ENCODE assay signal across 8 mouse cellular contexts in genomic region chr11:54862621-54863520, GRCm38 (mm10). TPM values are rescaled to one million over a fixed set of nuclear protein-coding genes. Genes with fewer than 3 reads are reported as not detected.
DNase-seq lines count a peak whose midpoint lies in the region; ATAC-seq and TF ChIP-seq lines count a peak whose summit lies in the region.

No protein-coding gene starts in this region.

- H3K27me3 ChIP-seq in heart, adult 2 months (ENCODE audit: control insufficient read depth, insufficient read depth, low read length) = no peaks in the 10 kb centered on the region
- no peaks in the 10 kb centered on the region for H3K27me3 ChIP-seq in heart, embryonic 11.5 days (ENCODE audit: control insufficient read depth, insufficient read depth, low read length)
- no peaks in the 10 kb centered on the region for H3K27me3 ChIP-seq in CH12.LX (replicated peaks)

- intact Hi-C loops in heart, adult 2 months (cut with DNase I) = loop anchor here (5.0 kb wide), 1 partner anchor 341 kb away; the partner anchor contains the start of gene Rapgef6
- intact Hi-C loops in gastrocnemius, postnatal 14 days (cut with DNase I; ENCODE audit: low total_unique reads) = loop anchor here (5.0 kb wide), 1 partner anchor 161 kb away; no protein-coding TSS in a partner anchor

- 31% methylated on average over 10 of the region's 10 CpGs for WGBS in heart, adult 2 months
- WGBS in heart, embryonic 11.5 days (ENCODE audit: insufficient replicate concordance) = 46% methylated on average over 10 of the region's 10 CpGs

- TF ChIP-seq RAD21 in CH12.LX (IDR thresholded peaks at IDR 0.05; ENCODE audit: low read depth, low read length) = peak; percentile 97

- DNase-seq in heart, adult 2 months = peak in 1 of 2 experiments; percentile 68
- peak; percentile 58 for DNase-seq in CH12.LX (ENCODE audit: extremely low read depth)
- peak; percentile 89 for DNase-seq in brain, adult 2 months (ENCODE audit: low read depth, low spot score)
- peak; percentile 35 for DNase-seq in gastrocnemius, postnatal 14 days
- peak; percentile 68 to 72 for DNase-seq in layer of hippocampus, postnatal 14 days (ENCODE audit: low spot score in 2 of 2)
- DNase-seq in mesoderm, embryonic 11.5 days (ENCODE audit: low read depth, low spot score) = peak; percentile 71

- no peak overlapping the region for H3K27ac ChIP-seq in heart, adult 2 months
- H3K27ac ChIP-seq in heart, embryonic 11.5 days (ENCODE audit: low read depth, low read length) = no peak overlapping the region
- no peak overlapping the region for H3K27ac ChIP-seq in CH12.LX (ENCODE audit: insufficient read depth, low read depth)

- no peak overlapping the region for H3K4me2 ChIP-seq in heart, embryonic 11.5 days
- H3K4me2 ChIP-seq in CH12.LX (ENCODE audit: insufficient read depth, low read depth, poor library complexity, severe bottlenecking) = no peak overlapping the region

- H3K9ac ChIP-seq in heart, adult 2 months (ENCODE audit: low read depth, low read length) = no peak overlapping the region
- H3K9ac ChIP-seq in heart, embryonic 11.5 days (ENCODE audit: low read depth, low read length) = no peak overlapping the region
- no peak overlapping the region; the same call in 1 of the 2 replicates for H3K9ac ChIP-seq in CH12.LX (ENCODE audit: insufficient read depth, low read depth)

- peaks cover 1% of the 10 kb centered on the region; the same call in 1 of the 2 replicates for H3K4me1 ChIP-seq in heart, adult 2 months (ENCODE audit: control insufficient read depth, insufficient read depth, low read length)
- peaks cover 6% of the 10 kb centered on the region for H3K4me1 ChIP-seq in heart, embryonic 11.5 days (ENCODE audit: control insufficient read depth, insufficient read depth, low read length)
- peaks cover 0 to 41% of the 10 kb centered on the region in 2 experiments; a peak in 2 of 4 replicates for H3K4me1 ChIP-seq in CH12.LX (ENCODE audit: control insufficient read depth in 1 of 2, insufficient read depth in 2 of 2)

- in situ Hi-C loops in CH12.LX (cut with MboI; ENCODE audit: low pct_ligation_motif_present, low pct_unique_long_range_greater_than_20kb, low sequenced_read_pairs) = loop anchor here (5.0 to 10.0 kb wide), 3 partner anchors 156 to 548 kb away; partner anchors contain the start of gene Rapgef6

- dilution Hi-C loops in CH12.LX (cut with MboI; ENCODE audit: extremely low pct_ligation_motif_present, extremely low pct_unique_long_range_greater_than_20kb, low sequenced_read_pairs) = no loop called here

- no peaks in the 10 kb centered on the region for H3K79me2 ChIP-seq in heart, adult 2 months (replicated peaks; ENCODE audit: control insufficient read depth, insufficient read depth, low read length)
- peaks cover 16% of the 10 kb centered on the region for H3K79me2 ChIP-seq in CH12.LX (replicated peaks; ENCODE audit: control insufficient read depth, extremely low read depth, insufficient read depth, poor library complexity, severe bottlenecking)

- TF ChIP-seq CTCF in heart, adult 2 months (IDR thresholded peaks at IDR 0.05) = no peak; the same call in none of the 2 replicates
- peak; percentile 80 to 96 for TF ChIP-seq CTCF in CH12.LX (conservative IDR thresholded peaks at IDR 0.05 in 1 of 2, IDR thresholded peaks at IDR 0.05 in 1 of 2; ENCODE audit: low read depth in 2 of 2, low read length in 2 of 2)

- ATAC-seq in heart, embryonic 11.5 days (replicated peaks; ENCODE audit: insufficient number of reproducible peaks, low FRiP score, low TSS enrichment) = no peak
- ATAC-seq in activated CD4-positive, CD25-positive, alpha-beta regulatory T cell, adult 4 months = no peak

- H3K9me3 ChIP-seq in heart, embryonic 11.5 days (replicated peaks; ENCODE audit: control insufficient read depth, low read length) = no peaks in the 10 kb centered on the region
- no peaks in the 10 kb centered on the region for H3K9me3 ChIP-seq in CH12.LX (replicated peaks; ENCODE audit: low read length)

- no peak overlapping the region for H3K4me3 ChIP-seq in heart, adult 2 months
- no peak overlapping the region for H3K4me3 ChIP-seq in heart, embryonic 11.5 days (ENCODE audit: low read depth, low read length)
- H3K4me3 ChIP-seq in CH12.LX (replicated peaks in 1 of 3; ENCODE audit: low read depth in 2 of 3, low read length in 2 of 3, poor library complexity in 1 of 3) = no peak overlapping the region

- TF ChIP-seq EP300 in heart, adult 2 months (IDR thresholded peaks at IDR 0.05; ENCODE audit: insufficient read depth, low read depth, low read length) = 0 out of 2 replicates have a peak, but pooled peaks have one; percentile 68
- no peak for TF ChIP-seq EP300 in CH12.LX (IDR thresholded peaks at IDR 0.05; ENCODE audit: low read length)

- H3K36me3 ChIP-seq in heart, adult 2 months (ENCODE audit: control insufficient read depth, insufficient read depth, low read length) = peaks cover 2% of the 10 kb centered on the region
- H3K36me3 ChIP-seq in heart, embryonic 11.5 days (ENCODE audit: control insufficient read depth, insufficient read depth, low read length) = no peaks in the 10 kb centered on the region
- peaks cover 0 to 1% of the 10 kb centered on the region in 2 experiments for H3K36me3 ChIP-seq in CH12.LX (replicated peaks in 1 of 2; ENCODE audit: control insufficient read depth in 1 of 2, insufficient read depth in 1 of 2, low read length in 1 of 2)

- no peak for TF ChIP-seq POLR2A in heart, adult 2 months (IDR thresholded peaks at IDR 0.05; ENCODE audit: insufficient read depth, low read depth, low read length)
- 0 out of 2 replicates have a peak, but pooled peaks have one; percentile 30 for TF ChIP-seq POLR2A in CH12.LX (IDR thresholded peaks at IDR 0.05; ENCODE audit: low read depth, low read length)

TF ChIP-seq in CH12.LX, 34 proteins besides CTCF, POLR2A, EP300 and RAD21 (continues in another document):
- TF ChIP-seq MAX (IDR thresholded peaks at IDR 0.05; ENCODE audit: low read length) (peak; percentile 62), MYC (IDR thresholded peaks at IDR 0.05; ENCODE audit: low read depth, low read length) (peak; percentile 97), IRF4 (IDR thresholded peaks at IDR 0.05; ENCODE audit: low read depth, low read length) (peak; percentile 36; the same call in 1 of the 2 replicates), E2F4 (IDR thresholded peaks at IDR 0.05; ENCODE audit: insufficient replicate concordance, low read depth, low read length) (no peak), MAFK (IDR thresholded peaks at IDR 0.05; ENCODE audit: insufficient replicate concordance, low read length) (no peak), USF1 (IDR thresholded peaks at IDR 0.05; ENCODE audit: low read depth, low read length) (peak; percentile 26; the same call in 1 of the 2 replicates), POLR2AphosphoS2 (IDR thresholded peaks at IDR 0.05; ENCODE audit: low read depth, low read length) (no peak), ZMIZ1 (IDR thresholded peaks at IDR 0.05; ENCODE audit: low read depth, low read length) (no peak), MXI1 (IDR thresholded peaks at IDR 0.05; ENCODE audit: low read depth, low read length) (0 out of 2 replicates have a peak, but pooled peaks have one; percentile 38), NELFE (IDR thresholded peaks at IDR 0.05; ENCODE audit: low read depth, low read length) (0 out of 2 replicates have a peak, but pooled peaks have one; percentile 19), NRF1 (IDR thresholded peaks at IDR 0.05; ENCODE audit: low read depth, low read length) (0 out of 2 replicates have a peak, but pooled peaks have one; percentile 13), ELF1 (IDR thresholded peaks at IDR 0.05; ENCODE audit: low read depth, low read length) (peak; percentile 43; the same call in 1 of the 2 replicates), MEF2A (IDR thresholded peaks at IDR 0.05; ENCODE audit: borderline replicate concordance, low read depth, low read length) (peak; percentile 62; the same call in 1 of the 2 replicates), ZKSCAN1 (IDR thresholded peaks at IDR 0.05; ENCODE audit: borderline replicate concordance, low read depth, low read length) (no peak), SIN3A (IDR thresholded peaks at IDR 0.05; ENCODE audit: low read length) (no peak; the same call in 1 of the 2 replicates), ZC3H11A (IDR thresholded peaks at IDR 0.05; ENCODE audit: low read depth, low read length) (peak; percentile 72), JUND (conservative IDR thresholded peaks at IDR 0.05; ENCODE audit: low read depth, low read length) (peak; percentile 45)

RNA-seq across cellular contexts. Expression of gene Lyrm7, which starts 2.2 kb away (rescaled TPM):
- total RNA-seq in heart, adult 2 months (2021) = 10 to 100 TPM; 38.6 to 40.1 TPM
- 11.1 and 20.0 TPM in 2 replicates for polyA plus RNA-seq in heart, adult 2 months (2012; rRNA removed)
- polyA plus RNA-seq in heart, embryonic 11.5 days (2014; fragmentation: Nextera tagmentation; extraction: Ambion mirVana) = 16.5 and 19.1 TPM in 2 replicates
- total RNA-seq in CH12.LX (2012; rRNA removed) = 18.2 and 23.1 TPM in 2 replicates
- total RNA-seq in CH12.LX (2014; rRNA removed) = 15.5 and 18.6 TPM in 2 replicates
- polyA plus RNA-seq in CH12.LX (2012; ENCODE audit: insufficient read length, low read depth) = 55.8 and 64.4 TPM in 2 replicates
- 10 to 100 TPM; 17.3 to 20.6 TPM for total RNA-seq in gastrocnemius, postnatal 14 days (2021)
- 10 to 100 TPM; 28.7 to 29.0 TPM for total RNA-seq in layer of hippocampus, postnatal 14 days (2021)
- polyA plus RNA-seq in activated CD4-positive, CD25-positive, alpha-beta regulatory T cell, adult 4 months (2017; shearing (Covaris generic)) = 1 to 10 TPM; 2.4 to 3.7 TPM

RNA-seq across cellular contexts. Expression of gene Hint1, which starts 3.3 kb away (rescaled TPM):
- 100 to 1,000 TPM; 258 to 297 TPM for total RNA-seq in heart, adult 2 months (2021)
- polyA plus RNA-seq in heart, adult 2 months (2012; rRNA removed) = 477 and 498 TPM in 2 replicates
- polyA plus RNA-seq in heart, embryonic 11.5 days (2014; fragmentation: Nextera tagmentation; extraction: Ambion mirVana) = 632 and 639 TPM in 2 replicates
- total RNA-seq in CH12.LX (2012; rRNA removed) (1,034 and 1,097 TPM in 2 replicates), CH12.LX (2014; rRNA removed) (1,162 and 1,228 TPM in 2 replicates)
- 854 and 997 TPM in 2 replicates for polyA plus RNA-seq in CH12.LX (2012; ENCODE audit: insufficient read length, low read depth)
- total RNA-seq in gastrocnemius, postnatal 14 days (2021) = 100 to 1,000 TPM; 192 to 195 TPM
- 100 to 1,000 TPM; 293 to 310 TPM for total RNA-seq in layer of hippocampus, postnatal 14 days (2021)
- 100 to 1,000 TPM; 601 to 656 TPM for polyA plus RNA-seq in activated CD4-positive, CD25-positive, alpha-beta regulatory T cell, adult 4 months (2017; shearing (Covaris generic))

RNA-seq across cellular contexts. Expression of gene Gpx3, which starts 39.4 kb away (rescaled TPM):
- 100 to 1,000 TPM; 219 to 246 TPM for total RNA-seq in heart, adult 2 months (2021)
- 362 and 401 TPM in 2 replicates for polyA plus RNA-seq in heart, adult 2 months (2012; rRNA removed)
- polyA plus RNA-seq in heart, embryonic 11.5 days (2014; fragmentation: Nextera tagmentation; extraction: Ambion mirVana) = 1,579 and 1,713 TPM in 2 replicates
- 0.25 TPM in 1 of 2 replicates, not detected in the other for total RNA-seq in CH12.LX (2012; rRNA removed)
- not detected in 2 replicates for total RNA-seq in CH12.LX (2014; rRNA removed)
- 0.63 and 0.90 TPM in 2 replicates for polyA plus RNA-seq in CH12.LX (2012; ENCODE audit: insufficient read length, low read depth)
- 10 to 100 TPM; 19.0 to 22.6 TPM for total RNA-seq in gastrocnemius, postnatal 14 days (2021)
- total RNA-seq in layer of hippocampus, postnatal 14 days (2021) = 1 to 10 TPM; 4.3 to 5.8 TPM
- 1 to 10 TPM in 1 of 2 experiments, under 1 TPM in 1; 0.90 to 1.1 TPM for polyA plus RNA-seq in activated CD4-positive, CD25-positive, alpha-beta regulatory T cell, adult 4 months (2017; shearing (Covaris generic))

Comparison
In these comparisons a context has a peak if more than half of its experiments do, and no peak if none do; other contexts are left out.
1. RNA of gene Gpx3, which starts 39.4 kb away (total RNA-seq): 219 to 246 TPM in heart, adult 2 months; 19.0 to 22.6 TPM in gastrocnemius, postnatal 14 days, 4.3 to 5.8 TPM in layer of hippocampus, postnatal 14 days and 0.25 TPM in CH12.LX; every median in the first group is over 4 times any median in the second.